Mouse (Mus musculus) adrenal gland, postnatal 14 days (tissue): ENCODE results near the gene Ddt. TPM values are rescaled to one million over a fixed set of nuclear protein-coding genes. Genes with fewer than 3 reads are reported as not detected.
"Not testable (repeated sequence)": the region's sequence is repeated elsewhere in the genome, so short reads cannot be mapped to it uniquely, and the experiment has no call there.

Experiments used
- DNase-seq: peaks from one replicate; pipeline ENCODE4 v3.0.0; 2021; ENCODE audit warnings: mixed read lengths
- total RNA-seq: library from RNA; stranded (reverse); gene quantifications from 2 replicates; pipeline ENCODE4 v1.2.3, GENCODE M21; 2021

The Ddt gene
- total RNA-seq, 1 experiment from 2014 or later, result 231 TPM

- no peak for DNase-seq
Measured at GRCm38 (mm10) chr10:75774102-75774501, 888 bp upstream of the Ddt start.

- DNase-seq, result not testable (repeated sequence)
Measured at GRCm38 (mm10) chr10:75767756-75768155, 5.5 kb downstream of the Ddt start.

- no peak for DNase-seq
Measured at GRCm38 (mm10) chr10:75766856-75767255, 6.4 kb downstream of the Ddt start.

DNA sequence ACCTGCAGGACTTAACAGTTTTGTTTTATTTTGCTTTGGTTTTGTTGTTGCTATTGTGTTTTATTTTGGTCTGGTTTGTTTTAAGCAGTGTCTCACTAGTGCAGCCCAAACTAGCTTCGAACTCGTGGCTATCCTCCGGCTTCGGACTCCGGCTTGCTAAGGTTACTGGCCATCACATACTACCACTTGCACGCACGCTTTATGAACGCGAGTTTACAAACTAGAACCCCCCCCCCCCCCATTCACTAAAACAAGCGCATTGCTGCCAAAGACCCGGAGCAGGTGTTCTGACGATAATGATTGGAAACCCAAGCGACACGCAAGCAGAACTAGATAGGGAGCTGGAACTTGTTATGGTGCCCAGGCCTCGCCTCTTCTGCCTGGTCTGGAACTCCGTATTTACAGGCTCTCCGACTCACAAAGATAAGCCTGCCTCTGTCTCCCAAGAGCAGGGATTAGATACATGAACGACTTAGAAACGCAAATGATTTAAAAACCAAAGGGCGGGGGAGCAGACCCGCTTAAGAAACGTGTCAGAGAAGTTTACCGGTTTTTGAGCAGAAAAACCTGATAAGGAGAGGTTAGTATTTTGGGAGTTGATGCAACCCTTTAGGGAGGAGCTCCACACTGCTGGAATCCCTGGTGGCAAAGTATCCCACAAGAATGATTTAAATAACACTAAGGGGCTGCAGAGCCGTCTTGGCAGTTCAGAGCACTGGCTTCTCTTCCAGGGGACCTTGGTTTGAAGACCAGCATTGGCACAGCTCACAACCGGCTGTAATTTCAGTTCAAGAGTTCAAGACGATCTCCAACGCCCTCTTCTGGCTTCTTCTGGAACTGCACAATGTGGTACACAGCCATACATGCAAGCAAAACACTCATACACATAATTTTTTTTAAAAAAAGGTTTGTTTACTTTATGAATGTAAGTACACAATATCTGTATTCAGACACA is 8.4 kb downstream of the Ddt start:
- DNase-seq, result peak; percentile 84

DNA sequence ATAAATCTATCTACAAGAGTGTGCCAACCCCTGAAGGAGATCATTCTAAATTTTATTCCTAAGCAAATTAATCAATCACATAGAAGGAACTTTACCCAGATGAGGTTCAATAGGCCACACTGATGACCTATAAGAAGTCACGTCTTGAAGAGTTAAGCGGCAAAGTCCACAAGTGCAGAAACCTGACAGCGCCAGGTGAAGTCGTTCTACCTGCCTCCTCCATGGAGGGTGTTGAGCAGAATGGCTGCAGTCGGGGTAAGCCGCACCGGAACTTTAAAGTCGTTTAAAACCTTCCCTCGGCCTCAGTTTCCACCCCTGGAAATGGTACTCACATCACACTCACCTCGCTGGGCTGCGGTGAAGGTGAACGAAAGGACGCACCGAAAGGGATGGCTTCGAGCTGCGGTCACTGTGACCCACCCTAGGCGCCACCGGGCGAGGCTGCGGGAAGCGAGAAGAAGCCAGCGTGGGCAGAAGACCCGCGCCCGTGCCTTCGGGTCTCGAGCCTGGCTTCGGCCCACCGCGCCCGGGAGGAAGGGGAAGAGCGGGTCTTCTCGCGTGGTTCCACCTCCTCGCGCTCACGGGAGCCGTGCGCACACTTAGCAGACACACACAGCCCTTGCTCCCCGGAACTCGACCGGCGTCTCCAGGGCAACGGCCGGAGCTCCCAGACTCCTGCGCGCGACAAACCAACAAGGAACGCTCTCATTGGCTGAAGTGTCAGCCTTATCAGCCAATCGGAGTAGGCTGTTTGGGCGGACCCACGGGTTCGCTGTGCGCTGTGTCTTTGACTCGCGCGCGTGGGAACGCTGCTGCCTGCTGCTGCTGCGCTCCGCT is 9.3 kb downstream of the Ddt start, which contains the start of gene Cabin1:
Cabin1 (minus strand) TSS at position 660 of the 837 bp plus-strand sequence.
- DNase-seq, result peak; percentile 99

GRCm38 (mm10) chr10:75762413-75762812 is 10.8 kb downstream of the Ddt start:
- DNase-seq, result no peak

- DNase-seq, result no peak
Measured at GRCm38 (mm10) chr10:75760311-75760710, 12.9 kb downstream of the Ddt start.

DNA sequence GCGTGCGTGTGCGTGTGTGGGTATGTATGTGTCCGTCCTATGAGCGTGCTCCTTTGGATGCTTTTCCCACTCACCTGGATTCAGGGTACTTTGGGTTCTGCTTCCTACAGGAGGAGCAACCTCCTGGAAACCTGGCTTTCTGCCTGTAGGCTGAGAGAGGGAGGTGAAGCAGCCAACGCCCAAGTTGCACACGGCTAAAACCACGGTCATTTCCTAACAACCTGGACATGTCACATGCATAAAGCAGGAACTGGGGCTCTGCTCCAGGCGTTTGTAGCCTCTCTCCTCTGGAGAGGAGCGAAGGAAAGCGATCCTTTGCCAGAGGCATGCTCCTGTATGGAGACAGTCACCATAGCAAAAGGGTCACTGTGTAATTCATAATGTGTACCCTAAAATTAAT is 16.5 kb downstream of the Ddt start:
- DNase-seq, result no peak

DNA sequence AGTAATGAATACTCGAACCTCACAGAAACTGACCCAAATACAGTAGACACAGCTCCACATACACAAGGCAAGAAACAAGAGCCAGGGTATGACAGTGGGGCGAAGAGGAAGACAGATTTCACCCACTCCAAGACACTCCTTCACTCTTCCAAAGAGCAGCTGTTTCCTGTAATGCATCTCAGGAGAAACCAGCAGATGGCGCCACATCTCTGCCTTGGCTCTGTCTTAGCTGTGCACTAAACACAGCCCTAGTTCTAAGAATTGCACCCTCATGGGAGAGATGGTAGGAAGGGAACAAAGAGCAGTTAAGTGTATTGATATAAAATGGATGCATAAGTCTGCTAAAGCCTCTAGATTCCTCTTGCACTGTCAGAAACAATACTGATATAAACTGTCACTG is 29.2 kb downstream of the Ddt start:
- DNase-seq, result peak; percentile 88

DNA sequence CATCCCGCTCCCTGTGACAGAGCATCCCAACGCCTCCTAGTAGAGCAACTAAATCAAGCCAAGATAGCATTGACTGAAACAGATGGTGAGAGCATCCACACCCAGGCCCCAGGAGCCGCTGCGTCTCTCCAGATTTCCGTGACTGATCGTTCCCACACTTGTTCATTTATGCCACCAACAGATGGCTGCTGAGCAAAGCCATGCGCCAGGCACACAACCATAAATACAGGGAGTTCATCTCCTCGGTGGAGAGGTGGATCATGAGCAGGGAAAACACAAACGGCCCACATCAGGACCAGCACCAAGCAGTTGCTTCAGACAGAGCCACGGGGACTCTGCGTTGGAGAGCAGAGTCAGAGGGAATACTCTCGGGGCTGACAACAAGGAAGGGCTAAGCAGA is 29.8 kb downstream of the Ddt start:
- DNase-seq, result no peak

- DNase-seq, result no peak
Measured at GRCm38 (mm10) chr10:75740866-75741265, 32.3 kb downstream of the Ddt start.

DNA sequence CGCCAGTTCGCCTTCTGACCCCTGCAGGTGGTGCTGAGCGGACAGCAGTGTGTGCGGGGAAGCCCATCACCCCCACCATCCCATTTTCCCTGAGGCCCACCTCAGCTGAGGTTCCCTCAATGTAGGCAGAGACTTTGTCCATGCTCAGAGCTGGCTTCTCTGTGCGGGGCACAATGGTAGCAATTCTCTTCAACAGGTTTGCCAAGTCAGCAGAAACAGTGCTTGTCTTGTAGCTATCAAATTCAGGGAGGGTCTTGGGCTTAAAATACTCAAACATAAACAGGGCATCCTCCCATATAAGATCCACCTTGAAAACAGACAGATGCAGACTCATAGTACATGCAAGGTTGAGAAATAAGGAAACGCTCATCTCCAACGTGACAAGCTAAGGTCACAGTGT is 47.8 kb downstream of the Ddt start:
- DNase-seq, result no peak

Other genes starting within 250 kb of the Ddt start
- 0.70 and 1.1 TPM in 2 replicates for gene Lrrc75b, start 213.1 kb downstream of the Ddt start, total RNA-seq
- 1.7 TPM in 1 of 2 replicates, not detected in the other for gene Ggt1, start 211.8 kb downstream of the Ddt start, total RNA-seq
- gene Ggt5, start 184.1 kb downstream of the Ddt start, total RNA-seq, result 6.2 and 8.0 TPM in 2 replicates
- gene Susd2, start 129.4 kb downstream of the Ddt start, total RNA-seq, result 6.0 and 12.2 TPM in 2 replicates
- 34.2 and 36.2 TPM in 2 replicates for gene Cabin1, start 9.1 kb downstream of the Ddt start, total RNA-seq
- not detected in 2 replicates for gene Gm20441, start 7.5 kb upstream of the Ddt start, total RNA-seq
- gene Gstt3, start 8.0 kb upstream of the Ddt start, total RNA-seq, result 20.2 and 21.2 TPM in 2 replicates
- gene Gstt1, start 25.2 kb upstream of the Ddt start, total RNA-seq, result 69.1 and 93.9 TPM in 2 replicates
- 0.59 and 0.79 TPM in 2 replicates for gene Gstt4, start 49.1 kb upstream of the Ddt start, total RNA-seq
- gene Gstt2, start 64.0 kb upstream of the Ddt start, total RNA-seq, result 33.3 and 40.9 TPM in 2 replicates
- 259 and 296 TPM in 2 replicates for gene Mif, start 86.8 kb upstream of the Ddt start, total RNA-seq
- gene Derl3, start 120.0 kb upstream of the Ddt start, total RNA-seq, result 1.8 and 1.9 TPM in 2 replicates
- 75.0 and 79.3 TPM in 2 replicates for gene Smarcb1, start 148.2 kb upstream of the Ddt start, total RNA-seq
- 1,334 and 1,341 TPM in 2 replicates for gene Chchd10, start 159.7 kb upstream of the Ddt start, total RNA-seq
- gene Mmp11, start 163.1 kb upstream of the Ddt start, total RNA-seq, result 7.9 and 8.6 TPM in 2 replicates
- 0.85 TPM in 1 of 2 replicates, not detected in the other for gene Gm867, start 167.3 kb upstream of the Ddt start, total RNA-seq
- 1.7 and 2.2 TPM in 2 replicates for gene Vpreb3, start 169.6 kb upstream of the Ddt start, total RNA-seq
- not detected in 2 replicates for gene Gm5134, start 181.1 kb upstream of the Ddt start, total RNA-seq